Comparison of ENCODE assay signal across 18 mouse cellular contexts in genomic region chr7:49255053-49255452, GRCm38 (mm10).
A peak's percentile ranks its signal among the peaks of the same experiment; 100 is the strongest.
DNase-seq lines count a peak whose midpoint lies in the region; ATAC-seq and TF ChIP-seq lines count a peak whose summit lies in the region.
"Had no signal": no experiment of that assay in that cellular context is flagged by ENCODE, and none has a peak within 500 bp of the region (broad histone marks: within the 10 kb centered on the region; RNA-seq: fewer than 3 reads in every experiment).

No protein-coding gene starts in this region.

- H3K4me3 ChIP-seq in heart, postnatal 0 days (ENCODE audit: low read depth, low read length), result no peak overlapping the region
- H3K4me3 ChIP-seq in heart, embryonic 12.5 days, result no peak overlapping the region
- H3K4me3 ChIP-seq in liver, postnatal 0 days (ENCODE audit: low read depth, low read length), result no peak overlapping the region
- no peak overlapping the region for H3K4me3 ChIP-seq in ES-Bruce4 (ENCODE audit: low read depth, low read length)
- H3K4me3 ChIP-seq: hindbrain, embryonic 15.5 days; megakaryocyte, embryonic 14.5 days; neural tube, embryonic 15.5 days had no signal

- H3K4me2 ChIP-seq in heart, postnatal 0 days (ENCODE audit: low read depth, low read length), result no peak overlapping the region
- H3K4me2 ChIP-seq in heart, embryonic 12.5 days, result no peak overlapping the region
- no peak overlapping the region for H3K4me2 ChIP-seq in liver, postnatal 0 days (ENCODE audit: low read depth, low read length)
- H3K4me2 ChIP-seq: hindbrain, embryonic 15.5 days; neural tube, embryonic 15.5 days had no signal

- no peak for TF ChIP-seq EP300 in heart, postnatal 0 days (IDR thresholded peaks at IDR 0.05; ENCODE audit: low read depth)
- no peak for TF ChIP-seq EP300 in liver, postnatal 0 days (IDR thresholded peaks at IDR 0.05; ENCODE audit: low read depth)
- TF ChIP-seq EP300 in ES-Bruce4 (IDR thresholded peaks at IDR 0.05; ENCODE audit: insufficient read depth, low read depth, low read length), result no peak

- no peak for TF ChIP-seq POLR2A in ES-Bruce4 (IDR thresholded peaks at IDR 0.05; ENCODE audit: insufficient read depth, low read length)

- peak; percentile 43 for TF ChIP-seq CTCF in heart, postnatal 0 days (IDR thresholded peaks at IDR 0.05; ENCODE audit: low read depth)
- TF ChIP-seq CTCF in liver, postnatal 0 days (IDR thresholded peaks at IDR 0.05; ENCODE audit: low read depth), result peak; percentile 43
- TF ChIP-seq CTCF in ES-Bruce4 (IDR thresholded peaks at IDR 0.05; ENCODE audit: low read depth, low read length), result peak; percentile 47

- peaks cover 25% of the 10 kb centered on the region for H3K4me1 ChIP-seq in heart, postnatal 0 days (ENCODE audit: control insufficient read depth, insufficient read depth)
- H3K4me1 ChIP-seq in heart, embryonic 12.5 days (replicated peaks), result peaks cover 36% of the 10 kb centered on the region
- peaks cover 3% of the 10 kb centered on the region; the same call in 1 of the 2 replicates for H3K4me1 ChIP-seq in liver, postnatal 0 days (ENCODE audit: insufficient read depth)
- H3K4me1 ChIP-seq in ES-Bruce4 (ENCODE audit: control insufficient read depth, insufficient read depth, low read length), result no peaks in the 10 kb centered on the region

- H3K9me3 ChIP-seq in heart, postnatal 0 days (replicated peaks; ENCODE audit: control insufficient read depth, low read length), result no peaks in the 10 kb centered on the region
- no peaks in the 10 kb centered on the region for H3K9me3 ChIP-seq in heart, embryonic 12.5 days (replicated peaks)
- H3K9me3 ChIP-seq in liver, postnatal 0 days (ENCODE audit: low read length), result no peaks in the 10 kb centered on the region
- no peaks in the 10 kb centered on the region for H3K9me3 ChIP-seq in ES-Bruce4 (replicated peaks; ENCODE audit: control insufficient read depth, insufficient read depth, low read length, poor library complexity, severe bottlenecking)
- H3K9me3 ChIP-seq: hindbrain, embryonic 15.5 days; megakaryocyte, embryonic 14.5 days; neural tube, embryonic 15.5 days had no signal

- WGBS in heart, postnatal 0 days, result 91% methylated on average over 5 of the region's 5 CpGs
- WGBS in heart, embryonic 12.5 days, result 94% methylated on average over 5 of the region's 5 CpGs
- 90% methylated on average over 5 of the region's 5 CpGs for WGBS in liver, postnatal 0 days (ENCODE audit: insufficient replicate concordance)

- H3K27me3 ChIP-seq in heart, postnatal 0 days (ENCODE audit: control insufficient read depth, insufficient read depth, low read length), result no peaks in the 10 kb centered on the region
- no peaks in the 10 kb centered on the region for H3K27me3 ChIP-seq in heart, embryonic 12.5 days (replicated peaks)
- H3K27me3 ChIP-seq in liver, postnatal 0 days (ENCODE audit: insufficient read depth, low read length), result no peaks in the 10 kb centered on the region
- H3K27me3 ChIP-seq in ES-Bruce4 (ENCODE audit: control insufficient read depth, insufficient read depth, low read length, poor library complexity, severe bottlenecking), result no peaks in the 10 kb centered on the region
- H3K27me3 ChIP-seq: hindbrain, embryonic 15.5 days; neural tube, embryonic 15.5 days had no signal

- DNase-seq in heart, postnatal 0 days (ENCODE audit: low spot score), result no peak
- DNase-seq in liver, postnatal 0 days, result no peak
- DNase-seq in liver, result no peak
- peak; percentile 34 for DNase-seq in cerebellum, adult 9-11 months
- no peak for DNase-seq in spleen, postnatal 14 days (ENCODE audit: low spot score in 2 of 2)
- DNase-seq in layer of hippocampus, postnatal 14 days (ENCODE audit: low spot score in 2 of 2), result no peak
- DNase-seq: adrenal gland, adult 8-10 months; kidney, adult 9 months; left cerebral cortex, postnatal 4 days; lung, adult 18-20 months; right cerebral cortex, adult 18-20 months; thymus, adult 18-20 months had no signal

- H3K27ac ChIP-seq in heart, postnatal 0 days (ENCODE audit: low read depth), result no peak overlapping the region
- no peak overlapping the region for H3K27ac ChIP-seq in heart, embryonic 12.5 days (ENCODE audit: poor library complexity, severe bottlenecking)
- no peak overlapping the region for H3K27ac ChIP-seq in liver, postnatal 0 days (ENCODE audit: low read depth)
- H3K27ac ChIP-seq in ES-Bruce4 (ENCODE audit: insufficient read depth, low read length), result no peak overlapping the region
- H3K27ac ChIP-seq: hindbrain, embryonic 15.5 days; neural tube, embryonic 15.5 days had no signal

- no peak overlapping the region for H3K9ac ChIP-seq in heart, postnatal 0 days (replicated peaks; ENCODE audit: low read depth, low read length)
- no peak overlapping the region for H3K9ac ChIP-seq in heart, embryonic 12.5 days
- no peak overlapping the region for H3K9ac ChIP-seq in liver, postnatal 0 days (replicated peaks)
- no peak overlapping the region for H3K9ac ChIP-seq in ES-Bruce4 (ENCODE audit: low read depth, poor library complexity, severe bottlenecking)
- H3K9ac ChIP-seq: hindbrain, embryonic 15.5 days; neural tube, embryonic 15.5 days had no signal

- H3K36me3 ChIP-seq in heart, postnatal 0 days (replicated peaks; ENCODE audit: control insufficient read depth, insufficient read depth, low read length), result no peaks in the 10 kb centered on the region
- no peaks in the 10 kb centered on the region for H3K36me3 ChIP-seq in heart, embryonic 12.5 days
- H3K36me3 ChIP-seq in liver, postnatal 0 days (replicated peaks; ENCODE audit: insufficient read depth, low read length), result no peaks in the 10 kb centered on the region
- H3K36me3 ChIP-seq in ES-Bruce4 (ENCODE audit: control insufficient read depth, insufficient read depth, low read length, poor library complexity, severe bottlenecking), result no peaks in the 10 kb centered on the region
- H3K36me3 ChIP-seq: hindbrain, embryonic 15.5 days; neural tube, embryonic 15.5 days had no signal

- ATAC-seq in heart, postnatal 0 days (ENCODE audit: insufficient read depth, low read depth), result no peak
- ATAC-seq in heart, embryonic 12.5 days (ENCODE audit: insufficient number of reproducible peaks, low FRiP score), result no peak
- no peak for ATAC-seq in liver, postnatal 0 days
- ATAC-seq: CD4-positive, CD25-positive, alpha-beta regulatory T cell, adult 4 months had no signal
